Mouse (Mus musculus): ENCODE data around the gene Gps2.

Gene Gps2

GRCm38 (mm10) chr11:69965271-69966005 lies 51.8 kb downstream of the Gps2 start:
- DNase-seq (ENCODE audit: low spot score) = peak; percentile 86
